Mouse (Mus musculus) liver, embryonic 11.5 days (tissue): ENCODE measurements at regions not wholly inside any gene's neighbourhood (a gene's known extent, or its start where the extent isn't known, plus 50 kb on each side); places are given as distances from the start of the nearest gene placed in this dataset.

Experiments
- ATAC-seq: fragments of 200-750 bp; cut with Nextera tagmentation; replicated peaks from 2 replicates; pipeline ENCODE4 v1.8.0; 2017; ENCODE audit warnings: moderate number of reproducible peaks, mild to moderate bottlenecking, moderate TSS enrichment, moderate library complexity; ENCODE audit not compliant: low FRiP score
- DNase-seq: peaks from one replicate; pipeline ENCODE4 v3.0.0-alpha.2; 2017; ENCODE audit warnings: low spot score
- H3K27ac ChIP-seq: fragments of 300-500 bp; sonication (generic); 2 replicates; pipeline ENCODE4 v1.5.1; 2014; ENCODE audit warnings: mild to moderate bottlenecking, low read depth, low read length, control low read depth
- H3K27me3 ChIP-seq: fragments of 300-500 bp; sonication (generic); replicated peaks from 2 replicates; pipeline ENCODE4 v1.6.1; 2014; ENCODE audit warnings: low read length, mixed read lengths; ENCODE audit not compliant: control insufficient read depth, insufficient read depth
- H3K36me3 ChIP-seq: fragments of 300-500 bp; sonication (generic); 2 replicates; pipeline ENCODE4 v1.6.1; 2014; ENCODE audit warnings: mild to moderate bottlenecking, low read length, moderate library complexity, mixed read lengths; ENCODE audit not compliant: control insufficient read depth, insufficient read depth
- H3K4me1 ChIP-seq: fragments of 300-500 bp; sonication (generic); replicated peaks from 2 replicates; pipeline ENCODE4 v1.6.1; 2014; ENCODE audit warnings: low read length, mixed read lengths; ENCODE audit not compliant: control insufficient read depth, insufficient read depth
- H3K4me2 ChIP-seq: fragments of 300-500 bp; sonication (generic); 2 replicates; pipeline ENCODE4 v1.6.1; 2014; ENCODE audit warnings: mild to moderate bottlenecking, control low read depth, moderate library complexity
- H3K4me3 ChIP-seq: fragments of 300-500 bp; sonication (generic); 2 replicates; pipeline ENCODE4 v1.5.1; 2014; ENCODE audit warnings: low read depth, low read length, control low read depth
- H3K9ac ChIP-seq: fragments of 300-500 bp; sonication (generic); 2 replicates; pipeline ENCODE4 v1.6.1; 2014; ENCODE audit warnings: low read depth, low read length, control low read depth
- H3K9me3 ChIP-seq: fragments of 300-500 bp; sonication (generic); 2 replicates; pipeline ENCODE4 v1.6.1; 2016; ENCODE audit warnings: low read length, inconsistent platforms, mixed read lengths; ENCODE audit not compliant: control insufficient read depth
- WGBS: fragments of 180-500 bp; shearing (Covaris S2); extraction: QIAGEN DNeasy Blood & Tissue Kit; methylation state at CpG from one replicate; pipeline ENCODE4 v1.1.7; 2014; 5-methylcytosine and 5-hydroxymethylcytosine counted together

DNA sequence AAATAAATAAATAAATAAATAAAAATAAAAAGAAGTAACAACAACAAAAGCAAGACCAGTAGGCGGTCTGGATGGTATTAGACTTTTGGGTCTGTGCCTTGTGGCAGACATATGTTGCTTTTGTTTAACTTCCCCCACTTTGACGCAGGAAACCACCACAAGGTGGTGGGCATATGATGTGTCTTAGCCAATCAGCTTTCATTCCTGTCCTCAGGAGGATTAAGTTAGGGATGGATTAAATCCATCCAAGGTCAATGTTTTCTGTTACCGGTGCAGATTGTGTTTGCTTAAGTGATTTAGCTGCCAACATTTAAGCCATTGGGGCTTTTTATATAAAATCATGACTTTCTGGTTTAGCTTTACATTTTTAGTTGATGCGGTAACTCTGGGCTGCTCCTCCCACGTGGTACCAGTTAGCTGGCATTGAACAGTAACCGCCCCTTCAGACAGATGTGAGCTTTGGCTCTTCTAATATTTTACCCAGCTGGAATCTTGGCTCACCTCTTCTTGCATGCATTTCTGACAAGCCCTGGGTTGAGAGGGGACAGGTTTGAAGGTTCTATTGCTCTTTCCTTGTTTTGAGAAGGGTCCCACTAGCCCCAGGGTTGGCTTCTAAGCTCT lies 121.0 kb upstream of the Xylt1 start:
- DNase-seq (no peak), ATAC-seq (no peak)
- Histone ChIP-seq H3K36me3 (no peaks in the 10 kb centered on the region), H3K4me1 (no peaks in the 10 kb centered on the region), H3K4me2 (no peak overlapping the region), H3K27ac (no peak overlapping the region), H3K27me3 (no peaks in the 10 kb centered on the region), H3K4me3 (no peak overlapping the region), H3K9ac (no peak overlapping the region), H3K9me3 (no peaks in the 10 kb centered on the region)
- WGBS = 81% methylated on average over 6 of the region's 6 CpGs

DNA sequence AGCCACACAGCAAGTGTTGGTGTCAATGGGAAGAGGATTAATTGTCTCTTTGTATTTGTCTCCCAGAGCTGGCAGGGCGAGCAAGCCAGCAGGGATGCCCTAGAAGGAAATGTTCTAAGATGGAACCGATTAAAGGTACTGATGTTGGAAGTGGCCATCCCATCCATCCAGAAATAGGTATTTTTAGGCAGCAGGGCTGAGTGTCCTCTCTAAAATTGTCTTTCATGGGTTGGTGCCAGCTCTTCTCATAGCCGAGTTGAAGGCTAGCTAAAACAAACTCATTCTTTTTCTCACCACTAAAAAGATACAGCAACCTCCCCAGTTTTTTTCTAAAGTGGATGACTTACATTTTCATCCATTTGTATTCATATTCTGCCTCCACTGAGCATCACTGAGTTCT lies 120.2 kb upstream of the Xylt1 start:
- H3K36me3 ChIP-seq = no peaks in the 10 kb centered on the region
- H3K27ac ChIP-seq = no peak overlapping the region
- WGBS = 70% methylated on average over 3 of the region's 3 CpGs
- no peak overlapping the region for H3K4me3 ChIP-seq
- H3K4me1 ChIP-seq = no peaks in the 10 kb centered on the region
- no peak for ATAC-seq
- H3K9ac ChIP-seq = no peak overlapping the region
- H3K9me3 ChIP-seq = no peaks in the 10 kb centered on the region
- DNase-seq = no peak
- H3K4me2 ChIP-seq = no peak overlapping the region
- H3K27me3 ChIP-seq = no peaks in the 10 kb centered on the region

DNA sequence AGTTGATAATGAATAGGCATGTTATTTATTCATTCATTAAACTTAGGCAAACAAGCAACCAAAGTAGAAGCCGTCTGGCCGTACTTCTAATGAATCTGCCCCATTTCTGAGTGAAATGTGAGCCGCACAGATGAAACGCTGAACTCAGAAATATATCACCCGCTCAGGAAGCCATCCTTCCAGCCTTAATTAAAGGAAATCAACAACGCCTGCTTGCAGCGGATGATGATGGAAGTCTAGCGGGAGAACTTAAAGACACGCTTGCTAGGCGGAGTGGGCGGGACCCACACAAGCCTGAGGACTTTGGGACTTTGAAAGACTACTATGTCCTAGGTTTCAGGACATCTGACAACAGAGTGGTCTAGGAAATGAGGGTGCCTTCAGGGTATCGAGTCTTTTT lies 117.7 kb upstream of the Xylt1 start:
- no peaks in the 10 kb centered on the region for H3K36me3 ChIP-seq
- no peak overlapping the region for H3K9ac ChIP-seq
- no peak overlapping the region for H3K4me3 ChIP-seq
- DNase-seq (no peak), ATAC-seq (no peak)
- no peak overlapping the region for H3K4me2 ChIP-seq
- 83% methylated on average over 12 of the region's 12 CpGs for WGBS
- no peak overlapping the region for H3K27ac ChIP-seq
- H3K4me1 ChIP-seq = no peaks in the 10 kb centered on the region
- H3K27me3 ChIP-seq = no peaks in the 10 kb centered on the region
- no peaks in the 10 kb centered on the region for H3K9me3 ChIP-seq

DNA sequence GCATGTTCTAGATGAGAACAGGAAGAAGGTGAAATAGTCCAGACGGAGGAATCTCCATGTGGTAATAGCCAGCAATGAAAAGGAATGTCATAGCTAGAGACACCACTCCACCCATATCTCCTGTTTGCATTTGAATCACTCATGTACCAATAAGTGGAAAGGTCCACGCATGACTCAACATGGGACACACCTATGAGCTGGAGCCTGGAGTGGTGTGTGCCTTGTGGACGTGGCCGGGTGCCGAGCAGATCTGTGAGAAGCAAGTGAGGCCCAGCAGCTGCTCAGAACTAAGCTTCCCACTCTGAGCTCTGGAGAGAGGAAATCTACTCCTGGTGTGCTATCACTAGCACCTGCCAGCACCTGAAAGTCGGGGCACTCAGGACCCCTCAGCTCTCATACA lies 116.4 kb upstream of the Xylt1 start:
- no peak for ATAC-seq
- no peak overlapping the region for H3K9ac ChIP-seq
- no peaks in the 10 kb centered on the region for H3K4me1 ChIP-seq
- H3K27me3 ChIP-seq = no peaks in the 10 kb centered on the region
- DNase-seq = no peak
- WGBS = 79% methylated on average over 6 of the region's 6 CpGs
- H3K4me2 ChIP-seq = no peak overlapping the region
- H3K27ac ChIP-seq = no peak overlapping the region
- H3K36me3 ChIP-seq = no peaks in the 10 kb centered on the region
- H3K9me3 ChIP-seq = no peaks in the 10 kb centered on the region
- H3K4me3 ChIP-seq = no peak overlapping the region

DNA sequence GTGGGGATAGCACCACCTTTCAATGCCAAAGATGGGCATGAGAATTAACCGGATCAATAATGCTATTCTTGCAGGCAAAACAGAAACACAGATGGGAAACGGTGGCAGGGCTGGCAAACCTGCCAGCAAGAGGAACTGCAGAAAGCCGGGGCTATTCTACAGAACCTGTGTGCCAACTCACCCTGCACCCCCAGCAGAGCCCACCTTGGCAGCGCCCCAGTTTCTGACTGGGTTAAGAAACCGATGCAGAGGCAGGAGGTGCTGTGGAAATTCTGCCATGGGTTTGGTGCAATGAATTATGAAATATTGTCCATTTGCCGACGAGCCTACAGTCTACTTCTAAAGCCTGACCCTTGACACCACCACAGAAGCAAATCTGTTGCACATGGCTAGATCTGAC lies 112.7 kb upstream of the Xylt1 start:
- H3K9ac ChIP-seq = no peak overlapping the region
- ATAC-seq (no peak), DNase-seq (no peak)
- no peak overlapping the region for H3K4me3 ChIP-seq
- H3K27me3 ChIP-seq = no peaks in the 10 kb centered on the region
- H3K27ac ChIP-seq = no peak overlapping the region
- H3K4me1 ChIP-seq = no peaks in the 10 kb centered on the region
- H3K9me3 ChIP-seq = no peaks in the 10 kb centered on the region
- WGBS = 88% methylated on average over 7 of the region's 7 CpGs
- H3K36me3 ChIP-seq = no peaks in the 10 kb centered on the region
- no peak overlapping the region for H3K4me2 ChIP-seq

DNA sequence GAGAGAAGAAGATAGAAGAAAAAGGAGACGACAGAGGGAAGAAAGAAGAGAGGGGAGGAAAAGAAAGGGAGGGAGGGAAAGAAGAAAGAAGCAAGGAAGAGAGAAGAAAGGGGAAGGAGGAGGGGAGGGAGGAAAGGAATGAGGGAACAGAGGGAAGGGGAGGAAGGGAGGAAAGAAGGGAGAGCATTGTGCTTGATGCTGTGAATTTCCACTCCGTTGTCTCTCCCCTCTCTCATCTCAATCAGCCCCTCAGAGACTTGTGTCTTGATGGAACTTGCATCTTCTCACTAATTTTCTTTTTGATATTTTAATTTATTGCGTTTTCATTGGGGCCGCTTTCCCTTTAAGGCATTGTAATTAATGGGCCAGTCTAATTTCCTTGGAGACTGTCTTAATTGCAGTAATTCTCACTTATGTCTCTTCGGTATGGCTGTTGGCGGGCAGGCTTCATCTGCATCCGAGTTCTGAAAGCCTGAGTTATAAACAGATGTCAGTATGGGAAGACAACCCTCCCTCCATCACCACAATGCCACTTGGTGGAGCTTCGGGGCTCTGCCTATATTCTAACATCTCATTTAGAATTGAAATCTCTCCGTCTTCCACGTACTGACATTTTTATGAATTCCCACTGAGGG lies 111.4 kb upstream of the Xylt1 start:
- no peaks in the 10 kb centered on the region for H3K4me1 ChIP-seq
- 79% methylated on average over 10 of the region's 10 CpGs for WGBS
- no peak overlapping the region for H3K27ac ChIP-seq
- no peak overlapping the region for H3K4me3 ChIP-seq
- no peaks in the 10 kb centered on the region for H3K27me3 ChIP-seq
- no peak overlapping the region for H3K4me2 ChIP-seq
- no peak for ATAC-seq
- DNase-seq = no peak
- no peaks in the 10 kb centered on the region for H3K9me3 ChIP-seq
- no peak overlapping the region for H3K9ac ChIP-seq
- no peaks in the 10 kb centered on the region for H3K36me3 ChIP-seq

DNA sequence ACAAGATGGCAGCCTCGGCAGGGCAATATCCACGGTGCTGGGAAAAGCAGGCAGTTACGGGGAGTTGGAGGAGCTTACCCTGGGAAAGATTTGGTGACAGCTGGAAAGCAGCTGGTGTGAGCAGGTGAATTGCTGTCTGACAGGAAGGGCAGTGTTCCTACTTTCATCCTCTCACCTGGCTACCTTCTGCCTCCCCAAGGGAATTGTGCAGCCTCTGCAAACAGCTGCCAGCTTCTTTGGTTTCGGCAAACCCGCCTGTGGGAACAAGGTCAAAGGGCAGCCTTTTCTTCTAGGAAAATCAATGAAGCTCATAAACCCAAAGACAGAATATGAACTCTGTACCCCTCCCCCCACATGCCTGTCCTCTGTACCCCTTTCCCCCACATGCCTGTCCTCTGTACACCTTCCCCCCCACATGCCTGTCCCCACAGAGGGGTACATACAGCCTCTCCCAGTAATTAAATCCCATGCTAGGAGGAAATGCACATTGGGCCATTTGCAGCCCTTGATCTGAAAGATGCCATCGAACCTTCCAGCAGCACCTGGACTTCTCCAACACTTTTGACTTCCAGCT lies 102.3 kb upstream of the Xylt1 start:
- ATAC-seq (no peak), DNase-seq (no peak)
- Histone ChIP-seq H3K4me3 (no peak overlapping the region), H3K9me3 (no peaks in the 10 kb centered on the region), H3K4me2 (no peak overlapping the region), H3K4me1 (no peaks in the 10 kb centered on the region), H3K36me3 (no peaks in the 10 kb centered on the region), H3K27me3 (no peaks in the 10 kb centered on the region), H3K27ac (no peak overlapping the region), H3K9ac (no peak overlapping the region)
- WGBS = 68% methylated on average over 6 of the region's 6 CpGs

DNA sequence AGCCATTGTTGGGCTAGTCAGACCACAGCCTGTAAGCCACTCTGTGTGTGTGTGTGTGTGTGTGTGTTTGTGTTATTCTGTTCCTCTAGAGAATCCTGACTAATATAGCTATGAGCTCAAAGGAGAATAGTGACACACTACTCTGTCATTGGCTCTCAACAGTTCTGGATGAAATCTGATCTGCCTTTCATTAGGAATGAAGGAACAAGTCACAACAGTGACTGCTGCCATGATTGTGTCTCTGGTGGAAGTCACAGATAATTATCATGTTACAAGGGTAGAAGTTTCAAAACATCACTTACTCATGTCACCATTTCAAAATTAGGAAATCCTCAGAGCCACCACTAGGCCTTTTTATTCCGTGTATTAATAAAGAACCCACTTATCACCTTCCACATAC lies 98.6 kb upstream of the Xylt1 start:
- H3K36me3 ChIP-seq = no peaks in the 10 kb centered on the region
- H3K4me3 ChIP-seq = no peak overlapping the region
- DNase-seq (no peak), ATAC-seq (no peak)
- 79% methylated on average over 1 of the region's 1 CpGs for WGBS
- H3K9ac ChIP-seq = no peak overlapping the region
- H3K4me2 ChIP-seq = no peak overlapping the region
- no peaks in the 10 kb centered on the region for H3K27me3 ChIP-seq
- H3K9me3 ChIP-seq = no peaks in the 10 kb centered on the region
- no peak overlapping the region for H3K27ac ChIP-seq
- no peaks in the 10 kb centered on the region for H3K4me1 ChIP-seq

DNA sequence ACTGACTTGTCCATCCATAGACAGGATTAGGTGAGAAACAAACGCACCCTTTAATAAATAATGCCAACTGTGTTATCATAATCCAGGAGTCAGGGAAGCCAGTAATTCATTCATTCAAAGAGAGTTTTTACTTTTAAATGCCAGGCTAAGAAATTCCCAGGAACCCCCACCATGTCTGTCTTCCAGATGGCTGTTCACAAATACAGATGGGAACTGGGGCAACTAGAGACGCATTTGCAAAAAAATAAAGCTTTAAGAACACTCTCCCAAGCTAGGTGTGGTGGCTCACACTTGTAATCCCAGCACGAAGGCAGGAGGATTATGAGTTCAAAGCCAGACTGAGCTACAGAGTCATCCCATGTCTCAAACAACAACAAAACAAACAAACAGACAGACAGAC lies 95.6 kb upstream of the Xylt1 start:
- DNase-seq = no peak
- Histone ChIP-seq H3K4me3 (no peak overlapping the region), H3K4me2 (no peak overlapping the region), H3K27me3 (peaks cover 3% of the 10 kb centered on the region; the same call in 1 of the 2 replicates), H3K4me1 (no peaks in the 10 kb centered on the region), H3K9me3 (no peaks in the 10 kb centered on the region), H3K9ac (no peak overlapping the region), H3K27ac (no peak overlapping the region), H3K36me3 (no peaks in the 10 kb centered on the region)
- WGBS = 77% methylated on average over 3 of the region's 3 CpGs
- ATAC-seq = no peak
